Mouse (Mus musculus) kidney, adult 9 months (tissue): ENCODE measurements at regions not wholly inside any gene's neighbourhood (a gene's known extent, or its start where the extent isn't known, plus 50 kb on each side); places are given as distances from the start of the nearest gene placed in this dataset.

Experiments used
- DNase-seq: peaks from one replicate; pipeline ENCODE4 v3.0.0; 2022

- no peak for DNase-seq
Observed at GRCm38 (mm10) chr17:63802846-63803245, 60.0 kb upstream of the Fer start.

GRCm38 (mm10) chr17:63803599-63803998 lies 59.3 kb upstream of the Fer start:
- DNase-seq = peak; percentile 69

- no peak for DNase-seq
Observed at GRCm38 (mm10) chr17:63804416-63804815, 58.4 kb upstream of the Fer start.

DNA sequence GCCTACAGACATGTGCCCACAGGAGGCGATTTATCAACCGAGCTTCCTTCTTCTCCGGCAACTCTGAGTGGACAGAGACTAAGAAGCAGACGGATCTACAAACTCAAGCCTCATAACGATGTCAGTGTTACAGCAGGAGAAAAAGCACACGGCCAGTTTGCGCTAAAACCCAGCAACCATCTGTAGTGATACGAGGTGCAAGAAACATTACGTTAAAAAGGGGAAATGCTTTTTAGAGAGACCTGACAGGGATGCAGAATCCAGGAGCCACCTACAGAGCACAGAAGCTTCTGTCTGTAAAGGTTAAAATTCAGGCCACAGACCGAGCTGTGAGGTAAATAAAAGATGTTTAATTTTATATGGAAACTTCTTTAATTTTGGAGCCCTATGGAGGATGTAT lies 56.5 kb upstream of the Fer start:
- DNase-seq = no peak

- DNase-seq = no peak
Observed at GRCm38 (mm10) chr17:63807590-63808228, 55.2 kb upstream of the Fer start.

DNA sequence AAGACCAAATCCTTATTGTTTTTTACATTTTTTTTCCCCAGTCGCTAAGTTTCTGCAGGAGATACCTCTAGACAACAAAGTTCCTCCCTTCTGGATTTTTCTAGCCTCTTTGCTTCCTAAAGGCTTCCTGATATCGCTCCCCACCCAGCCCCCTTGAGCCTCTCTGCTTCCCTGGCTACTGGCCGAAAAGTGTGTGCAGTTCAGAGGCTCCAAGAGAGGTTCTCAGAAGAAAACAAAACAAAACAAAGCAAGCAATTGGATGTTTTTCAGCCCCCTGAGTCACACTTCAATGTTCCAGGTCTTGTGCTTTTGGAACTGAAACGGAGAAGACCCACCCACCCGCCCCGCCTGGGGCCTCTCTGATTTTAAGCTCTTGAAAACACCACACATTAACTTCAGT lies 54.1 kb upstream of the Fer start:
- DNase-seq = no peak

GRCm38 (mm10) chr17:63811246-63811785 lies 51.5 kb upstream of the Fer start:
- DNase-seq = no peak

DNA sequence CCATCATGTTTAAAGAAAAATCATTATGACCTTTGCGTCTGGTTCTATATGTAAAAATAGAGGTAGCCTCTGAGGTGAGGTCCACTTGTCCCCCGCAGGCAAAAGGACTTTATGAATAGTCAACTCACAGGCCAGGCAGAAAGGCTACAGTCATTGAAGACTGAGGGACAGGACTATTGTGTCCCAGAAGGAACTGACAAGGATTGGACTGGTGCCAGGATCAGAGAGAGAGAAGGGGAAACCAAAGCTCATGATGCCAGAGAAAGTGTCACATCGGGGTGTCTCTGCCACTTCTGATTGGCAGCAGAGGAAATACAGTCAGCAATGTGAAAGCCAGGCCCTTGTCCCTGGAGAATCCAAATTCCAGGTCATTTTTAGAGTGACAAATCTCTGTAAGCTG lies 50.3 kb upstream of the Fer start:
- DNase-seq = no peak
